Mouse (Mus musculus) small intestine, adult 10 weeks (tissue): Measurements from ENCODE around the gene Ptrh1. TPM values are rescaled to one million over a fixed set of nuclear protein-coding genes. Genes with fewer than 3 reads are reported as not detected.

Experiments
- polyA plus RNA-seq: library from polyadenylated mRNA; stranded (reverse); fragments of 350-450 nt; fragmentation: Illumina TruSeq; extraction: RNeasy Lipid Tissue Mini Kit (QIAGEN cat#74804); gene quantifications from one replicate; pipeline ENCODE4 v1.2.3, GENCODE M21; 2014; ENCODE audit warnings: low replicate concordance

Gene Ptrh1
- 0.82 TPM for polyA plus RNA-seq

DNA sequence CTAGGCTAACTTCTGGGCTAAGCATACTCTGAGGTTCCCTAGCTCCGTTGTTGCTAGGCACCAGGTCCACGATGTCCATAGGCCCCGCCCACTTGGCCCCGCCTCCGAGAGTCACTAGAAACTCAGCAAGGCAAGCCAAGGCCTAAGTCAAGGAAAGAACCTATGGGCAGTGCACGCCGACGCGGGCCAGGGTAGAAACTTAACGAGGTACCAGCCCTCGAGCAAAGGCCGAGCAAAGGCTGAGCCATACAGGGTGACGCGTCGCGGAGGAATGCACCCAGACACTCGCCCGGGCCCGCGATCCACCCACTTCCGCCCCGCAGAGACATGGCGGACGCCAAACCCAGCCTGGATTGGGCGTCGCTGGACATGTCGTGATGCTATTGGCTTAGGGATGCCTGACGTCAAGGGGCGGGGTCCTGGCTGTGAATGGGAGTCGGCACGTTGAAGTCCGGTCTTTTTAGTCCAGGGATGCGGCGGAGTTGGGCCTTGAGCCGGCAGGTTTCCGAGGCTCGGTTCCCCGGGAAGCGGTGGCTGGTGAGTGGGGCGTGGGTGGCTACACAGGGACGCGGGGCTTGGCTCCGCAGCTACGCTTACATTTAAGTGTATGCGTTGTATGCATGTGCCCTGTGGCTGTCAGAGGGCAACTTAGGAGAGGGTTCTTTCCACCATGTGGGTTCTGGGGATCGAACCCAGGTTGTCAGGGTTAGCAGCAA lies at the start of gene Ptrh1, which contains the start of gene Ttc16:
TSS of gene Ptrh1 (plus strand) at position 428 of the 716 bp plus-strand sequence.
TSS of gene Ttc16 (minus strand) at position 275 of the 716 bp plus-strand sequence.

GRCm38 (mm10) chr2:32740916-32741272 lies 34.7 kb upstream of the Ptrh1 start, which contains the start of gene 6330409D20Rik:
6330409D20Rik (minus strand) TSS chr2:32741016.

DNA sequence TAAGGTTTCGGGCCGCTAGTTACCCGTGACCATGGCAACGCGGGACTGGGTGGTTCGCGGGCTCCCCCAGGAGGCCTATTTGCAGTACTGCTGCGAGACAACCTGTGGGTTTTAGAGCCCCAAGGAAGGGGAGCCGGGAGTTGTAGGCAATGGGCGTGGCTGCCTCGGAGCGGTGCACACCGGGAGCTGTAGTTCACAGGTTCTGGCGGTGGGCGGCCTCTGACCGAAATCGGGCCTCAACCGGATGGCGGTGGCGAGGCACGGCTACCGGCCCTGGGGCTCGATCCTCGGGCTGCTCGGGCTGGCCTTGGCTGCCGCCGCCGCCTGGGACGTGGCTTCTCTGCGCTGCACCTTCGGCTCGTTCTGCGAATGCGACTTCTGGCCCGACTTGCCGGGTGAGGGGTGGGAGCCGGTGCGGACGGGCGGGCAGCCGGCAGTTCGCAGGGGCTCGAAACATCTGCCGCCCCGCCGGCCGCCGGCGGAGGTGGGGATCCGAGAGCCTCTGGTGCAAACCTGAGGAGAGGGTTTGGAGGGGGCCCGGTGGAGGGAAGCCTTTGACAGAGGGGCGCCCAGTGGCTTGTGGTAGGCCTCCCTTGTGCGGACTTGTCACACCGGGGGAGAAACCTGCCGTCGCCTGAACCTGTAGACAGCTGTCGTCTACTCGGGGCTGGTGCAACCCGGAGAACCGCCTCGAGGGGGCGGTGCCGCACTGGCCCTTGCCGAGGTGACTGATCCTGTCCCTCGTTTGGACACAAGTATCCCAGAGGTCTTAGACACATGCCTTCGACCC lies 18.3 kb upstream of the Ptrh1 start, which contains the start of gene Tor2a:
TSS of gene Tor2a (plus strand) at position 179 of the 790 bp plus-strand sequence.

DNA sequence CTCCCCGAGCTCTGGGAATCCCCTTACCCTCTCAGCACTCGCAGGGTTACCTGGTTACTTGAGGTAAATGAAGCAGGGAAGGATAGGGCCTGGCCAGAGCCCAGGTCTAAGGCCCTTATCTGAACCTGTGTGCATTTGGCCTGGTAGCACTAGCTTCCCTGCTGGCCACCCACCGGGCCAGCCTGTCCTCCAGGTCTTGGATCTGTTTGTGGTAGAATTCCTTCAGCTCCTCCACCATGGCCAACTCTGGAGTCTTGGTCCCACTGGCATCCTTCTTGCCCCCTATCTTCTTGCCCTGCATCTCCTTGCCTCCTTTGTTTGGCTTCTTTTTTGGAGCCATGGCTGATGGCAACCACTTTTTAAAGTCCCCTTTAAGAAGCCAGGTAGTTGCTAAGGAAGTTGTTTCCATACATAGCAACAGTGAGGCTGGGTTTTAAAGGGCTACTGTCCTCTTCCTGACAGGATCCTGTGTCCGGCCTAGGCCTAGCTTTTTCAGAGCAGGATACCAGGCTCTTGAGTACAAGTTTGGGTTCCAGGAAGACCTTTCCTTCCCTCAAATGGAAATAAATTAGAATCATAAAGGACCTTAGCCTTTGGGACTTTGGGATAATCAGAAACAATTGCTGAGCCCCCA lies 8.6 kb downstream of the Ptrh1 start, which contains the start of gene Cfap157:
TSS of gene Cfap157 (minus strand) at position 381 of the 634 bp plus-strand sequence.

Other genes starting within 250 kb of the Ptrh1 start
- 15.2 TPM for gene Fam102a, start 240.5 kb upstream of the Ptrh1 start, polyA plus RNA-seq
- 2.4 TPM for gene Dpm2, start 204.9 kb upstream of the Ptrh1 start, polyA plus RNA-seq
- not detected for gene Pip5kl1, start 201.0 kb upstream of the Ptrh1 start, polyA plus RNA-seq
- gene 9430097D07Rik, start 200.1 kb upstream of the Ptrh1 start, polyA plus RNA-seq: not detected
- gene St6galnac4, start 188.7 kb upstream of the Ptrh1 start, polyA plus RNA-seq: 0.59 TPM
- 0.30 TPM for gene St6galnac6, start 176.1 kb upstream of the Ptrh1 start, polyA plus RNA-seq
- 0.33 TPM for gene Ak1, start 154.0 kb upstream of the Ptrh1 start, polyA plus RNA-seq
- gene Eng, start 129.2 kb upstream of the Ptrh1 start, polyA plus RNA-seq: 0.11 TPM
- not detected for gene Fpgs, start 71.6 kb upstream of the Ptrh1 start, polyA plus RNA-seq
- 31.9 TPM for gene Cdk9, start 62.7 kb upstream of the Ptrh1 start, polyA plus RNA-seq
- gene Sh2d3c, start 54.7 kb upstream of the Ptrh1 start, polyA plus RNA-seq: 0.19 TPM
- gene 6330409D20Rik, start 34.8 kb upstream of the Ptrh1 start, polyA plus RNA-seq: not detected
- gene Tor2a, start 18.6 kb upstream of the Ptrh1 start, polyA plus RNA-seq: 1.3 TPM
- gene Ttc16, start 153 bp upstream of the Ptrh1 start, polyA plus RNA-seq: 0.41 TPM
- gene Cfap157, start 8.6 kb downstream of the Ptrh1 start, polyA plus RNA-seq: not detected
- 2.4 TPM for gene Stxbp1, start 71.5 kb downstream of the Ptrh1 start, polyA plus RNA-seq
- 0.15 TPM for gene Fam129b, start 100.3 kb downstream of the Ptrh1 start, polyA plus RNA-seq
- gene Rpl12, start 185.8 kb downstream of the Ptrh1 start, polyA plus RNA-seq: 102 TPM
- gene Lrsam1, start 185.8 kb downstream of the Ptrh1 start, polyA plus RNA-seq: 2.8 TPM
- gene Slc2a8, start 206.3 kb downstream of the Ptrh1 start, polyA plus RNA-seq: not detected